Mouse (Mus musculus) ovary, postnatal 36 days (tissue): Measurements from ENCODE around the gene Trim50.
"Not testable (repeated sequence)": the region's sequence is repeated elsewhere in the genome, so short reads cannot be mapped to it uniquely, and the experiment has no call there.

Experiments
- DNase-seq: peaks from one replicate; pipeline ENCODE4 v3.0.0; 2022; ENCODE audit warnings: low spot score, mixed read lengths

Gene Trim50

DNA sequence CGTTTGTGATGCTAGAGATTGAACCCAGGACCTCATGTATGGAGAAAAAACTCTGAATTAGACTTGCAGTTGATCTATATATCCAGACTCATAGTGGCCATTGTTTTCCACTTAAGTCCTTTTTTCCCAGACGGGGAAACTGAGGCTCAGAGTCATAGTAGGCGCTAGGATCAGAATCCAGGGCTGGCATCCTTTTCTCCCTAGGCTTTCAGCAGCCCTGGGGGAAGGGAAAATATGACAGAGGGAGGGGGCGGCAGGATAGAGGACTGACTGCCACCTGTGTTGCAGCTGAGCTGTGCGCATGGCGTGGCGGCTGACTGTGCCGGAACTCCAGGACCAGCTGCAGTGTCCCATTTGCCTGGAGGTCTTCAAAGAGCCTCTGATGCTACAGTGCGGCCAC is at the start of gene Trim50:
Gene Trim50 (plus strand): TSS at position 301 of the 400 bp plus-strand sequence.
- no peak for DNase-seq

- DNase-seq, result no peak
These were observed 46.7 kb upstream of the Trim50 start for GRCm38 (mm10) chr5:135306321-135306965.

DNA sequence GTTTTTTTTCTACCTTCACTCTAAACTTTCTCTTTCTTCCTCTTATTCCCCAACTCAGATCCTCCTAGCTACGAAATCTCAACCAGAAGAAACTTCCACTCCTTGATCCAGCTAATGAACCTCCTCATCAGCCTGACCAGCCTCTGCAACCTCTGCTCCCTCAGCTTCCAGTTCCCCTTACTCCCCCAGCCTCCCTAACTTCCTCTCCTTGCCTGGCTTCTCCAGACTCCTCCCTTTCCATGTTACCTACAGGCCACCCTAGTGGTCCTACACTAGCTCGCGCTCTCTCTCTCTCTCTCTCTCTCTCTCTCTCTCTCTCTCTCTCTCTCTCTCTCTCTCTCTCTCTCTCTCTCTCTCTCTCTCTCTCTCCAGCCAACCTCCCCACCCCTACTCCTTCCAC is 36.9 kb upstream of the Trim50 start:
- DNase-seq, result no peak

- no peak for DNase-seq
These were observed 33.2 kb upstream of the Trim50 start for GRCm38 (mm10) chr5:135319856-135320255.

DNA sequence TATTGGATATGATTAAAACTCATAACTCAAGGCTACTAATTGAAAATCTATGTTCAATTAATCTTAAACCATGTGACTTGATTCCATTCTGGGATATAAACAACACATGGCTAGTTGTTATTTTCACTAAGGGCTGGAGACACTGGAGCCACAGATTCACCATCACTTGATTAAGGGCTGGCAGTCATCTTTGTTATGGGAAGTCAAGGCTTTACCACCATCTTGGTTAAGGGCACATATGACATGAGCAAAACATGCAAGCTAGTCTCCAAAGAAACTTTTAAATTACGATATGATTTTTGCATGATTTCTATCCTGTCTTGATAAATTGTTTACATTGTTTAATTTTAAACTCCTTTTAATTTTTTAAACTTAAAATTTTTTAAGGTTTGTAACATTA is 30.9 kb upstream of the Trim50 start:
- DNase-seq, result no peak

DNA sequence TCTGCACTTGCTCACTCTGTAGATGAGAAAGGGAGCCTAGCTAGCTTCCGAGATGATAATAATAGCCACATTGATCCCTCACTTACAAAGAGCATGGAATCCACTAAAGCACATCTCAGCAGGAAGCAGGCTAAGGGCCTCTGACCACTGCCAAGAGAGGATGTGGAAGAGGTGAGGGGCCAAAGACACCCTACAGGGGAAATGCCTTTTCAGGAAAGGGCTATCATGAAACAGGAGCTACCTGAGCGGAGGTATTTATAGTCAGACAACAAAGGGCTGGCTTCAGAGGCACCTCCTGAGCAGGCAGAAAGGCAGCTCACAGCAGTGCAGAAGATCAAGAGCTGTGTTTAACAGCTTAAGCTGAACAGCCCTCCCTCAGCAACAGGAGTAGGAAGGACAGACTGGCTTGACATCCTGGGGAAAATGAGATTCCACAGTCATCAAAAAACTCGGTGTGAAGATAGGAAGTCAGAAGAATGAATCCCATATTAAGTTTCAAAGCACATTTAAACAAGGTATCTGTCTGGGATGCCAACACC is 26.9 kb upstream of the Trim50 start:
- DNase-seq, result no peak

DNA sequence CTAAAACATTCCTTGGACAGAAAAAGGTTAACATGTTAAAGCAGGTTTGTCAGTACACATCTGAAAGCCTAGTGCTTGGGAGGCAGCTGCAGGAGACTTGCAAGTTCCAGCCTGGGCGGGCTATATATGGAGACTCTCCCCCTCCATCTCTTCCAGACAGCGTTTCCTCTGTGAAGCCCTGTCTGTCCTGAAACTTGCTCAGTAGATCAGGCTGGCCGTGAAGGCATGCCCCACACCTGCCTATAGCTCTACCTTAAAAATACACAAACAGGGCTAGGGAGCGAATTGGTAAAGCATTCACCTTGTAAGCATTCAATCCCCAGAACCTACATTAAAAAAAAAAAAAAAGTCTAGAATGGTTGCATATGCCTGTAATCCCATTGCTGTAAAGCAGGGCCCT is 23.6 kb upstream of the Trim50 start:
- DNase-seq, result no peak

GRCm38 (mm10) chr5:135330201-135330600 is 22.9 kb upstream of the Trim50 start:
- DNase-seq, result no peak

DNA sequence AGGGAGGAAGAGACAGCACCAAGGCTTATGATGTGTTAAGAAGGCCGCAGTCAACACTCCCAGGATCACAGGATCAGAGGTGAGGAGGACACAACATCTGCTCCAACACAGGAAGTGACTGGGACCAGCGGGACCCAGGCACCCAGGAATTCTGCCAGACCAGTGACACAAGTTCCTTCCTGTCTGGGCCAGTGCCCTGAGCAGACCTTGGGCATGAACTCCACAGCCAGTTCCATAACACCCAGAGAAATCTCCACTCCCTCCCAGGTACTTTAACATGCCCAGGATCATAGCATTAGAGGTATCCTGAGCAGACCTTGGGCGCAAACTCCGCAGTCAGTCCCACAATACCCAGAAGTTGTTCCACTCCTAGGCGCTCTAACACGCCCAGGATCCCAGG is 21.9 kb upstream of the Trim50 start:
- DNase-seq, result no peak

DNA sequence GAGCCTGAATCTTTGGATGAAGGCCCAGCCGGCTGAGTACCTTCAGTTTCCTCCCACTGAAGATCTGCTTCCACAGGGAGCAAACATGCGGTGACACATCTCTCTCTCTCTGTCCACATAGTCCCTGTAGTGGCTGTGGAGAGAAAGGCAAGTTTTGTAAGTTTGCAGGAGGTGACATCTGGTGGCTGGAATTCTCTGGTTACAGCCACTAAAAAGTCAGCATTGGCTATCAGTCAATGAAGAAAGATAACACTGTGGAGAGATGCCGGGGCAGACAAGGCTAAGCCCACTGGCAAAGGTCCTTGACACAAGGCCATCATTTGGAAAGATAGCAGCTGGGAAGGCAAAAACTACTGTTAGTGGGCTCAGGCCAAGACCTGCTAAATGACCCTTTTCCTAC is 15.5 kb upstream of the Trim50 start:
- DNase-seq, result peak; percentile 29

- no peak for DNase-seq
These were observed 7.1 kb upstream of the Trim50 start for GRCm38 (mm10) chr5:135345989-135346388.

DNA sequence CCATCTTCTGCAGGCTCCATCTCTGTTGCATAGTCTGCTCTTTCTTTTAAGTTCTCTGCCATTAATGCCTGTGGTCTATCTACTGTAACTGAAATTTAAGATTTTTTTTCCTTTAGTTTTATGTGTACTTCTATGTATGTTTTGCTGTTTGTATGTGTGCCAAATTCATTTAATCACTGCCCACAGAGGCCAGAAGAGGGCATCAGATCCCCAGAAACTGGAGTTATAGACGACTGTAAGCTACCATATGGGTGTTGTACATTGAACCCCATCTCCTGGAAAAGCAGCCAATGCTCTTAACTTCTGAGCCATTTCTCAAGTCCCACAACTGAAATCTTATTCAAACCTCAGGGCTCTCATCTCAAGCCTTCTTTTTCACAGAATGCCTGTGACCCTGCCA is 6.7 kb upstream of the Trim50 start:
- DNase-seq, result no peak

- no peak for DNase-seq
These were observed 5.5 kb upstream of the Trim50 start for GRCm38 (mm10) chr5:135347511-135348011.

DNA sequence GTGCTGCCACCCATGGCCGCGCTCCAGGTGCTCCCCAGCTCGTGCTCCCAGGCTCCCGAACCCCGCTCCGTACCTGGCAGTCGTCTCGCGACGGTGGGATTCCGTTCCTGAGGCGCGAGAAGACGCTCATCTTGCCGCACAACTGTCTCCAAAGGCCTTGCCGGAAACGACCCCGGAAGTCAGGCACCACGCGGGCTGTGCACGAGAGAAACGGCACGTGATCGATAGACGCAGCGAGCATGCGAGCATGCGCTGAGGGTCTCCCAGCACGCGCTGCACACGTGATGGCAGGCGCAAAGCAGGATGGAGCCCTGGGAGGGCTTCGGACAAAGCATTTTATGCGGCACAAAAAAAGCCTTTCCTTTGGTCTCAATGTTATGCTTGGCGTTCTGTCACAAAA is 3.2 kb upstream of the Trim50 start, which contains the start of gene Fkbp6:
Gene Fkbp6 (minus strand): TSS at position 183 of the 400 bp plus-strand sequence.
- no peak for DNase-seq

DNA sequence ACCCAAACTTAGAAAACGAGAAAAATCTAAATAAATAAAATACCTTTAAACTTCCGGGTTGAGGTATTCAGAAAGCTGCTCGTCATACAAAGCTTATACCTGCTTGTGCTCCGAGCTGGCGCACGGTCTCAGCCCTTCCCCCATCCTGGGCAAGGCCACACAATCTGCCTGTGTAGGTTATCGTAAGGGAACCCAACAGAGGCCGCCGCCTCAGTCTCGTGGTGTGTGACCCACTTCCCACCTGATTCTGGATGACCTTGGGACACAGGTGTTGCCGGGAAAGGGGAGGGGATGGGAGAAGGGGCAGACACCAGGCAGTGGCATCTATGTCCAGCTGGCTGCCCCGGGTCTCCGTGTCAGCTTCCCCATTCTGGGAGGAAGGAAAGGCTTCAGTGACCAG is 1.5 kb upstream of the Trim50 start:
- peak; percentile 44 for DNase-seq

DNA sequence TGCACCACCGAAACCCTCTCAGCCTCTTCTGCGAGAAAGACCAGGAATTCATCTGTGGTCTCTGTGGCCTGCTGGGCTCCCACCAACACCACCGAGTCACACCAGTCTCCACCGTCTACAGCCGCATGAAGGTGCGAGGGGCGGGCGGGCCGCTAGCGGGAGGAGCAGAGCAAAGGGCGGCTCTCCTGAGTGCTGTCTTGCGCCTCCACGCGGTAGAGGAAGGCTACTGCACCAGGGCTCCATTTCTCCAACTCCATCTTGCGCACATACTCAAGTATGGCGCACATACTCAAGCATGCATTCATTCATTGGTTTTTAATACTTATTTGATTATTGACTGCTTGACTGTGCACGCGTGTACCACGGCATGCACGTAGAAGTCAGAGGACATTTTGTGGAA is 469 bp downstream of the Trim50 start:
- DNase-seq, result peak; percentile 28

DNA sequence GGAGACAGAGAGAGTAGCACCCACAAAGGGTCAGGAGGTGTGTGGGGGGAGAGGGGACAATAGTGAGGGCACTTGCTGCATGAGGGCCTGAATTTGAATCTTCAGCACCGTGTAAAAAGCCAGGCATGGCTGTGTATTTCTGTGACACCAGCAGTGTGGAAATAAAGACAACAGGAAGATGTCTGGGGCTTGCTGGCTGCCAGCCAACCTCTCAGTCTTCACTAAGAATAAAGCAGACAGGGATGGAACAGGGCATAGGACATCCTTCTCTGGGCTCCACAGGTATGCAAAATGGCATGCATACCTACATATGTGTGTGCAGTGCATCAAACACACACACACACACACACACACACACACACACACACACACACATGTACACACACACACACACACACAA is 3.0 kb downstream of the Trim50 start:
- DNase-seq, result no peak

DNA sequence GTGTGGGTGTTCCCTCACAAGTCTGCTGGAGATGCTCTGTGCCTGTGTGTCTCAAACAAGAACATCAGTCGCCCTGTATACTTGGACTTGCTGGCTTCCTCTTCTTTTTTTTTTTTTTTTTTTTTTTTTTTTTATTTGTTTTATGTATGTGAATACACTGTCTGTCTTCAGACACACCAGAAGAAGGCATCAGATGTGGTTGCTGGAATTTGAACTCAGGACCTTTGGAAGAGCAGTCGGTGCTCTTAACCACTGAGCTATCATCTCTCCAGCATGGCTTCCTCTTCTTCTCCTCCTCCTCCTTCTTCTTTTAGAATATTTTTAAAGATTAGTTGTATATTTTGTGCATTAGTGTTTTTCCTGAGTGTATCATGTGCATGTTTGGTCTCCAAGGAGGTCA is 4.5 kb downstream of the Trim50 start:
- no peak for DNase-seq

DNA sequence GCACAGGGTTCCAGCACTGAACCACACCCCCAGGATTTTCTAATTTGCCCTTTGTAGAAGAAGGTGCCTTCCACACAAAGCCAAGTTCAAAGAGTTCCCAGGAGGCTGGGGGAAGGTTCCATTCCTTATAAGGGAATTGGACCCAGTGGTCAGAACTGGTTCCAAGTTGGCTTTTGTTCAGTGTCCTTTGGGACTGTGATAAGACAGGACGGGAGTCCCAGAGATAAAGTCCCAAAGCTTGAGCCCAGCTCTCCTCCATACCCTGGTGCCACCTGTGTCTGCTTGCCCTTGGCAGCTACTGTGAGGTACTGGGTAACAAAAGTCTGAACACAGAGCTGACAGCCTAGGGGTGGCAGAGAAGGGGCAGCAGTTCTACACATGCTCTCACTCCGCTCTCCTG is 6.7 kb downstream of the Trim50 start:
- DNase-seq, result no peak

GRCm38 (mm10) chr5:135362572-135362971 is 9.5 kb downstream of the Trim50 start:
- no peak for DNase-seq

- peak; percentile 25 for DNase-seq
These were observed 10.4 kb downstream of the Trim50 start for GRCm38 (mm10) chr5:135363540-135363939.

GRCm38 (mm10) chr5:135367841-135368240 is 14.7 kb downstream of the Trim50 start:
- DNase-seq, result no peak

DNA sequence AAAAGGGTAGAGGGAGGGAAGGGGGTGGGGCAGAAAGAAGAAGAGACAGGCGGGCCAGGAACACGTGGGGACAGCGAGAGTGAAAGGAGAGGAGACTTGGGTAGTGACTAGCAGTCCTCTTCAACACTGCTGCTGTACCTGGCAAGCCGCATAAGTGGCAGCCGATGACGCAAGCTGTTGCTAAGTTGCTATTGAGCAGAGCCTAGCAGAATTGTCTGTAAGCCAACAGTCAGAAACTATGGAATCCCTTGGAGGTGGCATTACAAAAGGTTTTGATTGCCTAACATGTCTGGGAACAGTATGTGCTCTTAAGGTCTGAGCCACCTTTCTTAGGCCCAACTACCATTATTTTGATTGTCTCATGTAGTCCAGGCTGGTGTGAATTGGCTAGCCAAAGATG is 15.2 kb downstream of the Trim50 start:
- DNase-seq, result no peak

- not testable (repeated sequence) for DNase-seq
These were observed 16.1 kb downstream of the Trim50 start for GRCm38 (mm10) chr5:135369196-135369595.
